Mouse (Mus musculus) hindbrain, embryonic 11.5 days (tissue): ENCODE data around the gene Gng7. TPM values are rescaled to one million over a fixed set of nuclear protein-coding genes. Genes with fewer than 3 reads are reported as not detected.

ENCODE experiments used
- ATAC-seq: fragments of 200-750 bp; cut with Nextera tagmentation; 2 replicates; pipeline ENCODE4 v1.8.0; 2017; ENCODE audit warnings: mild to moderate bottlenecking, moderate TSS enrichment, moderate library complexity; ENCODE audit not compliant: low FRiP score
- DNase-seq: peaks from one replicate; pipeline ENCODE4 v3.0.0-alpha.2; 2015; ENCODE audit warnings: low spot score
- H3K27ac ChIP-seq: fragments of 300-500 bp; sonication (generic); 2 replicates; pipeline ENCODE4 v1.5.1; 2014; ENCODE audit warnings: mild to moderate bottlenecking, low read depth, low read length
- H3K27me3 ChIP-seq: fragments of 300-500 bp; sonication (generic); 2 replicates; pipeline ENCODE4 v1.6.1; 2014; ENCODE audit warnings: mild to moderate bottlenecking, low read length, moderate library complexity, mixed read lengths; ENCODE audit not compliant: control insufficient read depth, insufficient read depth
- H3K36me3 ChIP-seq: fragments of 300-500 bp; sonication (generic); 2 replicates; pipeline ENCODE4 v1.6.1; 2014; ENCODE audit warnings: mild to moderate bottlenecking, low read length, moderate library complexity, mixed read lengths; ENCODE audit not compliant: control insufficient read depth, insufficient read depth
- H3K4me1 ChIP-seq: fragments of 300-500 bp; sonication (generic); replicated peaks from 2 replicates; pipeline ENCODE4 v1.6.1; 2014; ENCODE audit warnings: low read length, mixed read lengths; ENCODE audit not compliant: control insufficient read depth, insufficient read depth
- H3K4me2 ChIP-seq: fragments of 300-500 bp; sonication (generic); replicated peaks from 2 replicates; pipeline ENCODE4 v1.6.1; 2014; ENCODE audit warnings: mild to moderate bottlenecking, low read depth, low read length
- H3K4me3 ChIP-seq: fragments of 300-500 bp; sonication (generic); 2 replicates; pipeline ENCODE4 v1.5.1; 2014; ENCODE audit warnings: low read depth, low read length
- H3K9ac ChIP-seq: fragments of 300-500 bp; sonication (generic); 2 replicates; pipeline ENCODE4 v1.6.1; 2014; ENCODE audit warnings: low read depth, low read length
- H3K9me3 ChIP-seq: fragments of 300-500 bp; sonication (generic); 2 replicates; pipeline ENCODE4 v1.6.1; 2016; ENCODE audit warnings: low read length; ENCODE audit not compliant: control insufficient read depth
- WGBS: fragments of 180-500 bp; shearing (Covaris S2); extraction: QIAGEN DNeasy Blood & Tissue Kit; methylation state at CpG from one replicate; pipeline ENCODE4 v1.1.7; 2014; 5-methylcytosine and 5-hydroxymethylcytosine counted together
- polyA plus RNA-seq: library from polyadenylated mRNA; unstranded; fragments of >200 nt; fragmentation: Nextera tagmentation; extraction: Ambion mirVana; gene quantifications from 2 replicates; pipeline ENCODE4 v1.2.1, GENCODE M21; 2014

The Gng7 gene
- polyA plus RNA-seq, 1 experiment from 2014 or later: 7.2 TPM

GRCm38 (mm10) chr10:81001161-81001560 lies 13.6 kb downstream of the Gng7 start:
- no peaks in the 10 kb centered on the region for H3K9me3 ChIP-seq
- DNase-seq: no peak
- H3K4me1 ChIP-seq: no peaks in the 10 kb centered on the region; the same call in none of the 2 replicates
- no peak for ATAC-seq
- no peak overlapping the region for H3K4me3 ChIP-seq
- WGBS: 40% methylated on average over 10 of the region's 10 CpGs
- H3K36me3 ChIP-seq: no peaks in the 10 kb centered on the region
- no peak overlapping the region for H3K9ac ChIP-seq
- no peak overlapping the region for H3K4me2 ChIP-seq
- no peak overlapping the region for H3K27ac ChIP-seq
- peaks cover 3% of the 10 kb centered on the region; the same call in 1 of the 2 replicates for H3K27me3 ChIP-seq

- WGBS: 50% methylated on average over 28 of the region's 28 CpGs
- H3K4me3 ChIP-seq: no peak overlapping the region
- ATAC-seq (no peak), DNase-seq (no peak)
- H3K36me3 ChIP-seq: no peaks in the 10 kb centered on the region
- H3K27ac ChIP-seq: no peak overlapping the region
- H3K9me3 ChIP-seq: no peaks in the 10 kb centered on the region
- H3K9ac ChIP-seq: no peak overlapping the region
- no peak overlapping the region for H3K4me2 ChIP-seq
- H3K27me3 ChIP-seq: peaks cover 3% of the 10 kb centered on the region; the same call in 1 of the 2 replicates
- H3K4me1 ChIP-seq: no peaks in the 10 kb centered on the region; the same call in none of the 2 replicates
These were observed 14.3 kb downstream of the Gng7 start for GRCm38 (mm10) chr10:81000197-81001062.

- Histone ChIP-seq H3K4me3 (no peak overlapping the region), H3K27me3 (peaks cover 3% of the 10 kb centered on the region; the same call in 1 of the 2 replicates), H3K9me3 (no peaks in the 10 kb centered on the region), H3K4me1 (no peaks in the 10 kb centered on the region; the same call in none of the 2 replicates), H3K27ac (no peak overlapping the region; the same call in 1 of the 2 replicates), H3K9ac (no peak overlapping the region), H3K4me2 (no peak overlapping the region), H3K36me3 (no peaks in the 10 kb centered on the region)
- DNase-seq (peak; percentile 95), ATAC-seq (peak; percentile 72)
- WGBS: 37% methylated on average over 37 of the region's 37 CpGs
These were observed 15.2 kb downstream of the Gng7 start for GRCm38 (mm10) chr10:80999362-81000196.

GRCm38 (mm10) chr10:80998778-80999177 lies 16.0 kb downstream of the Gng7 start:
- H3K4me1 ChIP-seq: no peaks in the 10 kb centered on the region; the same call in none of the 2 replicates
- 22% methylated on average over 12 of the region's 12 CpGs for WGBS
- no peaks in the 10 kb centered on the region for H3K9me3 ChIP-seq
- no peak overlapping the region for H3K27ac ChIP-seq
- no peak for ATAC-seq
- DNase-seq: peak; percentile 70
- H3K27me3 ChIP-seq: peaks cover 3% of the 10 kb centered on the region; the same call in 1 of the 2 replicates
- H3K4me3 ChIP-seq: no peak overlapping the region
- no peaks in the 10 kb centered on the region for H3K36me3 ChIP-seq
- H3K4me2 ChIP-seq: no peak overlapping the region
- no peak overlapping the region for H3K9ac ChIP-seq

- H3K4me1 ChIP-seq: no peaks in the 10 kb centered on the region; the same call in none of the 2 replicates
- H3K36me3 ChIP-seq: no peaks in the 10 kb centered on the region
- no peaks in the 10 kb centered on the region for H3K9me3 ChIP-seq
- no peak overlapping the region for H3K4me3 ChIP-seq
- DNase-seq (peak; percentile 20), ATAC-seq (no peak)
- peak overlapping the region; percentile 23; the same call in 1 of the 2 replicates for H3K9ac ChIP-seq
- peaks cover 3% of the 10 kb centered on the region; the same call in 1 of the 2 replicates for H3K27me3 ChIP-seq
- WGBS: 33% methylated on average over 14 of the region's 14 CpGs
- no peak overlapping the region for H3K4me2 ChIP-seq
- no peak overlapping the region for H3K27ac ChIP-seq
These were observed 16.7 kb downstream of the Gng7 start for GRCm38 (mm10) chr10:80998021-80998420.

- Histone ChIP-seq H3K9ac (0 out of 2 replicates have a peak overlapping the region, but pooled peaks have one; percentile 23), H3K27me3 (peaks cover 3% of the 10 kb centered on the region; the same call in 1 of the 2 replicates), H3K4me2 (no peak overlapping the region), H3K36me3 (no peaks in the 10 kb centered on the region), H3K9me3 (no peaks in the 10 kb centered on the region), H3K27ac (no peak overlapping the region), H3K4me1 (no peaks in the 10 kb centered on the region; the same call in none of the 2 replicates), H3K4me3 (no peak overlapping the region)
- no peak for DNase-seq
- no peak for ATAC-seq
- 84% methylated on average over 8 of the region's 8 CpGs for WGBS
These were observed 17.4 kb downstream of the Gng7 start for GRCm38 (mm10) chr10:80997332-80997731.

GRCm38 (mm10) chr10:80996501-80996900 lies 18.2 kb downstream of the Gng7 start:
- Histone ChIP-seq H3K4me2 (no peak overlapping the region), H3K9ac (no peak overlapping the region), H3K9me3 (no peaks in the 10 kb centered on the region), H3K27me3 (peaks cover 3% of the 10 kb centered on the region; the same call in 1 of the 2 replicates), H3K27ac (no peak overlapping the region), H3K4me1 (no peaks in the 10 kb centered on the region; the same call in none of the 2 replicates), H3K4me3 (no peak overlapping the region), H3K36me3 (no peaks in the 10 kb centered on the region)
- DNase-seq (no peak), ATAC-seq (no peak)
- 93% methylated on average over 8 of the region's 8 CpGs for WGBS

- no peak overlapping the region; the same call in 1 of the 2 replicates for H3K4me2 ChIP-seq
- ATAC-seq (peak; percentile 47; the same call in 1 of the 2 replicates), DNase-seq (peak; percentile 87)
- H3K9me3 ChIP-seq: no peaks in the 10 kb centered on the region
- no peaks in the 10 kb centered on the region; the same call in none of the 2 replicates for H3K4me1 ChIP-seq
- 10% methylated on average over 21 of the region's 21 CpGs for WGBS
- no peak overlapping the region for H3K9ac ChIP-seq
- no peaks in the 10 kb centered on the region for H3K36me3 ChIP-seq
- peaks cover 3% of the 10 kb centered on the region; the same call in 1 of the 2 replicates for H3K27me3 ChIP-seq
- H3K4me3 ChIP-seq: no peak overlapping the region
- no peak overlapping the region for H3K27ac ChIP-seq
These were observed 19.6 kb downstream of the Gng7 start for GRCm38 (mm10) chr10:80995091-80995632.
